Mouse (Mus musculus) stomach, embryonic 16.5 days (tissue): ENCODE measurements around the gene Efcab10. TPM values are rescaled to one million over a fixed set of nuclear protein-coding genes. Genes with fewer than 3 reads are reported as not detected.
A peak's percentile ranks its signal among the peaks of the same experiment; 100 is the strongest.

ENCODE experiments used
- ATAC-seq: fragments of 200-750 bp; cut with Nextera tagmentation; 2 replicates; pipeline ENCODE4 v1.8.0; 2017; ENCODE audit warnings: moderate number of reproducible peaks, moderate TSS enrichment; ENCODE audit not compliant: insufficient read depth, low FRiP score
- H3K27ac ChIP-seq: fragments of 300-500 bp; sonication (generic); 2 replicates; pipeline ENCODE4 v1.5.1; 2014; ENCODE audit warnings: low read length
- H3K27me3 ChIP-seq: fragments of 300-500 bp; sonication (generic); 2 replicates; pipeline ENCODE4 v1.6.1; 2014; ENCODE audit warnings: low read length, control low read depth, mixed read lengths; ENCODE audit not compliant: control insufficient read depth, insufficient read depth
- H3K36me3 ChIP-seq: fragments of 300-500 bp; sonication (generic); 2 replicates; pipeline ENCODE4 v1.6.1; 2014; ENCODE audit warnings: low read length; ENCODE audit not compliant: control insufficient read depth, insufficient read depth
- H3K4me1 ChIP-seq: fragments of 300-500 bp; sonication (generic); 2 replicates; pipeline ENCODE4 v1.6.1; 2014; ENCODE audit warnings: low read length, control low read depth, mixed read lengths; ENCODE audit not compliant: control insufficient read depth, insufficient read depth
- H3K4me2 ChIP-seq: fragments of 300-500 bp; sonication (generic); 2 replicates; pipeline ENCODE4 v1.6.1; 2014; ENCODE audit warnings: low read depth, low read length, mixed read lengths
- H3K4me3 ChIP-seq: fragments of 300-500 bp; sonication (generic); replicated peaks from 2 replicates; pipeline ENCODE4 v1.5.1; 2014; ENCODE audit warnings: mild to moderate bottlenecking, low read length
- H3K9ac ChIP-seq: fragments of 300-500 bp; sonication (generic); 2 replicates; pipeline ENCODE4 v1.6.1; 2014; ENCODE audit warnings: low read length
- H3K9me3 ChIP-seq: fragments of 300-500 bp; sonication (generic); replicated peaks from 2 replicates; pipeline ENCODE4 v1.6.1; 2016; ENCODE audit warnings: low read length, control low read depth; ENCODE audit not compliant: control insufficient read depth
- WGBS: fragments of 180-500 bp; shearing (Covaris S2); extraction: QIAGEN DNeasy Blood & Tissue Kit; methylation state at CpG from one replicate; pipeline ENCODE4 v1.1.7; 2014; 5-methylcytosine and 5-hydroxymethylcytosine counted together
- polyA plus RNA-seq: library from polyadenylated mRNA; unstranded; fragments of >200 nt; fragmentation: Nextera tagmentation; extraction: Ambion mirVana; gene quantifications from 2 replicates; pipeline ENCODE4 v1.2.1, GENCODE M21; 2015

The Efcab10 gene
- polyA plus RNA-seq: 0.28 and 0.49 TPM in 2 replicates

GRCm38 (mm10) chr12:33394804-33395623 is at the start of gene Efcab10:
TSS of gene Efcab10 (plus strand) at chr12:33394854.
- no peak for ATAC-seq
- Histone ChIP-seq H3K4me2 (peak within 1 kb of the TSS; percentile 49), H3K36me3 (no peaks in the 10 kb centered on the region), H3K4me3 (peak within 1 kb of the TSS; percentile 23), H3K27me3 (no peaks in the 10 kb centered on the region), H3K27ac (no peak within 1 kb of the TSS), H3K9me3 (no peaks in the 10 kb centered on the region), H3K9ac (peak within 1 kb of the TSS; percentile 31), H3K4me1 (peaks cover 6% of the 10 kb centered on the region; the same call in 1 of the 2 replicates)
- 12% methylated on average over 24 of the region's 24 CpGs for WGBS

- H3K27ac ChIP-seq: no peak overlapping the region
- H3K4me2 ChIP-seq: peak overlapping the region; percentile 39
- H3K36me3 ChIP-seq: no peaks in the 10 kb centered on the region
- peak; percentile 61 for ATAC-seq
- H3K9ac ChIP-seq: 0 out of 2 replicates have a peak overlapping the region, but pooled peaks have one; percentile 13
- no peaks in the 10 kb centered on the region; the same call in 1 of the 2 replicates for H3K9me3 ChIP-seq
- H3K4me1 ChIP-seq: peaks cover 4% of the 10 kb centered on the region
- H3K4me3 ChIP-seq: no peak overlapping the region
- WGBS: 18% methylated on average over 25 of the region's 25 CpGs
- H3K27me3 ChIP-seq: no peaks in the 10 kb centered on the region
These were observed 49.5 kb upstream of the Efcab10 start for GRCm38 (mm10) chr12:33344970-33345772.

- Histone ChIP-seq H3K27ac (no peak overlapping the region), H3K9me3 (no peaks in the 10 kb centered on the region; the same call in 1 of the 2 replicates), H3K27me3 (no peaks in the 10 kb centered on the region), H3K4me3 (no peak overlapping the region), H3K4me1 (peaks cover 4% of the 10 kb centered on the region), H3K4me2 (no peak overlapping the region), H3K36me3 (no peaks in the 10 kb centered on the region), H3K9ac (no peak overlapping the region)
- no peak for ATAC-seq
- WGBS: 56% methylated on average over 23 of the region's 23 CpGs
These were observed 48.8 kb upstream of the Efcab10 start for GRCm38 (mm10) chr12:33345773-33346435.

GRCm38 (mm10) chr12:33352671-33353070 is 42.0 kb upstream of the Efcab10 start:
- H3K9ac ChIP-seq: no peak overlapping the region
- no peak overlapping the region for H3K4me3 ChIP-seq
- no peaks in the 10 kb centered on the region for H3K36me3 ChIP-seq
- H3K9me3 ChIP-seq: no peaks in the 10 kb centered on the region; the same call in 1 of the 2 replicates
- H3K4me1 ChIP-seq: no peaks in the 10 kb centered on the region
- 63% methylated on average over 4 of the region's 4 CpGs for WGBS
- no peak overlapping the region for H3K27ac ChIP-seq
- ATAC-seq: no peak
- no peaks in the 10 kb centered on the region for H3K27me3 ChIP-seq
- H3K4me2 ChIP-seq: no peak overlapping the region

GRCm38 (mm10) chr12:33358345-33358744 is 36.3 kb upstream of the Efcab10 start:
- no peak overlapping the region for H3K9ac ChIP-seq
- H3K4me1 ChIP-seq: 0 out of 2 replicates have a peak, but pooled peaks cover 4% of the 10 kb centered on the region
- no peaks in the 10 kb centered on the region for H3K9me3 ChIP-seq
- no peak overlapping the region for H3K4me3 ChIP-seq
- no peak overlapping the region for H3K4me2 ChIP-seq
- 90% methylated on average over 10 of the region's 10 CpGs for WGBS
- ATAC-seq: no peak
- no peaks in the 10 kb centered on the region for H3K27me3 ChIP-seq
- H3K36me3 ChIP-seq: 0 out of 2 replicates have a peak, but pooled peaks cover under 1% of the 10 kb centered on the region
- H3K27ac ChIP-seq: no peak overlapping the region

GRCm38 (mm10) chr12:33359209-33359608 is 35.4 kb upstream of the Efcab10 start:
- no peak overlapping the region for H3K4me3 ChIP-seq
- no peaks in the 10 kb centered on the region for H3K9me3 ChIP-seq
- 0 out of 2 replicates have a peak, but pooled peaks cover 4% of the 10 kb centered on the region for H3K4me1 ChIP-seq
- no peak overlapping the region for H3K9ac ChIP-seq
- H3K4me2 ChIP-seq: no peak overlapping the region
- H3K27ac ChIP-seq: no peak overlapping the region
- 92% methylated on average over 7 of the region's 7 CpGs for WGBS
- peaks cover 2% of the 10 kb centered on the region; the same call in 1 of the 2 replicates for H3K36me3 ChIP-seq
- no peaks in the 10 kb centered on the region for H3K27me3 ChIP-seq
- ATAC-seq: no peak

GRCm38 (mm10) chr12:33359878-33360482 is 34.7 kb upstream of the Efcab10 start:
- Histone ChIP-seq H3K36me3 (peaks cover 2% of the 10 kb centered on the region; the same call in 1 of the 2 replicates), H3K27ac (no peak overlapping the region), H3K4me1 (0 out of 2 replicates have a peak, but pooled peaks cover 4% of the 10 kb centered on the region), H3K4me3 (no peak overlapping the region), H3K9ac (no peak overlapping the region), H3K9me3 (no peaks in the 10 kb centered on the region), H3K27me3 (no peaks in the 10 kb centered on the region), H3K4me2 (no peak overlapping the region)
- no peak for ATAC-seq
- 83% methylated on average over 5 of the region's 5 CpGs for WGBS

GRCm38 (mm10) chr12:33360729-33361128 is 33.9 kb upstream of the Efcab10 start:
- ATAC-seq: no peak
- Histone ChIP-seq H3K4me2 (no peak overlapping the region), H3K4me1 (0 out of 2 replicates have a peak, but pooled peaks cover 4% of the 10 kb centered on the region), H3K27ac (no peak overlapping the region), H3K9ac (no peak overlapping the region), H3K36me3 (peaks cover 2% of the 10 kb centered on the region; the same call in 1 of the 2 replicates), H3K9me3 (no peaks in the 10 kb centered on the region), H3K27me3 (no peaks in the 10 kb centered on the region), H3K4me3 (no peak overlapping the region)
- 46% methylated on average over 6 of the region's 6 CpGs for WGBS
